Mouse (Mus musculus) left cerebral cortex, adult 2 months (tissue): ENCODE measurements at regions not wholly inside any gene's neighbourhood (a gene's known extent, or its start where the extent isn't known, plus 50 kb on each side); places are given as distances from the start of the nearest gene placed in this dataset.

Experiments used
- DNase-seq, 2 experiments: peaks; one replicate each; pipeline ENCODE4 v3.0.0; 2021 to 2022; ENCODE audit warnings: low spot score in 2 of 2, mixed read lengths in 1 of 2; ENCODE audit errors: extremely low spot score in 1 of 2
- H3K27ac ChIP-seq: fragments of 200-600 bp; 2 replicates; pipeline ENCODE4 v1.8.1; 2022
- H3K4me3 ChIP-seq: fragments of 200-600 bp; 2 replicates; pipeline ENCODE4 v1.8.1; 2022
- CTCF ChIP-seq: fragments of 200-600 bp; IDR thresholded peaks from 2 replicates; pipeline ENCODE4 v1.8.1; 2022; ENCODE audit warnings: antibody characterized with exemption, mild to moderate bottlenecking, moderate library complexity
- intact Hi-C: fragments of 180-260 bp; cut with DNase I; formaldehyde crosslinking; loops from one replicate; pipeline ENCODE4 v1.15.1; 2025

DNA sequence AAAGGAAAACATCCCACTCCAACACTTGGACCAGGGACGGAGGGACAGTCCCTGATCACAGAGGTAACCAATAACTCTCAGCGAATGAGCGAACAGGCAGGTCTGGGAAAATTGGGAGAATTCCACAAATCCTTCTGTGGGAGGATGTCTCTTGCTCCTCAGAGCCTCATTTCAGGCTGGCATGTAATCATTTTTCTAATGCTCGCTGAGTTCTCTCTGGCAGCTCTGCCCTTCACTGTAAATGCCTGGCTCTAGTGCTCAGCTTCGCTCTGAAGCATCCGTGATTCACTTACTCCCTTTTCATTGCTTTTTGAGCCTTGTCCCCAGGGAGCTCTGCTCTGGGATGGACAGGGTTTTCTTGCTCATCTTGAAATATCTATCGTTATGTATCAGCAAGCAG lies 283.6 kb downstream of the Tle4 start:
- no peak for DNase-seq
- no peak overlapping the region for H3K4me3 ChIP-seq
- intact Hi-C loops = no loop called here

GRCm38 (mm10) chr19:14319677-14320191 lies 278.1 kb downstream of the Tle4 start:
- intact Hi-C loops = no loop called here
- no peak overlapping the region for H3K4me3 ChIP-seq
- H3K27ac ChIP-seq = no peak overlapping the region
- no peak for TF ChIP-seq CTCF
- DNase-seq = no peak

More for the DNA sequence above, 283.6 kb downstream of the Tle4 start:
- no peak overlapping the region for H3K27ac ChIP-seq
- TF ChIP-seq CTCF = no peak

GRCm38 (mm10) chr19:14325353-14326052 lies 272.3 kb downstream of the Tle4 start:
- H3K27ac ChIP-seq = no peak overlapping the region

DNA sequence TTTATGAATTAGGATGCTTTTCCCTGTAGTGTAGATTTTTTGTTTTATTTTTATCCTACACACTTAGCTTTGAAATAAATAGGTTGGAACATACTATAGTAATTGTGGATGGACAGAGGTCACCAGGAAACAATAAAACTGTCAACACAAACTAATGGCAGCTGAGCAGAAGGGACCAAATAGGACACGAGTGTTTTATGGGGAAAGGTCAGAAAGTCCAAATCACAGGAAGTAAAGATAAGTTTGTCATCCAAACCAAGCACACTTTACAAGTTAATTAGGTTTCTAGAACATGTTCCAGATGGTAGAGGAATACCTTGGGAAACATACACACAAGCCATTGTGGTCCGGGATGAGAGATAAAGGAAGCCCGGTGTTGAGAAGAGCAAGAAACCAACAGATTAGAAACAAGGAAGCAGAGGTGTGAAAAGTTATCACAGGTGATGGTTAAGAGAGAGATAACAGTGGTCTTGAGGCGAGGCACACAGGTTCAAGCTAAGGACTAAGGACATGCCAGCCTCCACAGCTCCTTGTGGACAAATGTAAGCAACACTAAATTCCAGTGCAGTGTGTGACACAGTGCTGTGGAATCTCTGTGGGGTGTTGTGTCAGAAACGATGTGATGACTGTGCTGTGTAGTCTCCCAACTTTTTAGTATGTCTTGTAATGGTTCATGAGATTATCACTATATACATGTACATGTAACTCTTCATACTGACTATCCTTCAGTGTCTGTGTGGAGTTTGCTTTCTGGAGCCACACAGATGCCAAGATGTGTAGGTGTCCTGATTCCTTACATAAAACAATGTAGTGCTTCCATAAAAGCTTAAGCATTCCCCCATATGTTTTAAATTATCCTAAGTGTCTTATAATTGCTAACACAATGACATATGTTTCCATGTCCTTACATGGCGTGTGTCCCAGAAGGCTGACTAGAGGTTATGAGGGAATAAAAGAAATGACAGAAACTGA lies 264.5 kb downstream of the Tle4 start:
- no peak for DNase-seq
- no peak for TF ChIP-seq CTCF
- Histone ChIP-seq H3K27ac (no peak overlapping the region), H3K4me3 (no peak overlapping the region)
- intact Hi-C loops = no loop called here

More at GRCm38 (mm10) chr19:14325353-14326052, 272.3 kb downstream of the Tle4 start:
- TF ChIP-seq CTCF = no peak
- intact Hi-C loops = no loop called here
- DNase-seq = no peak
- H3K4me3 ChIP-seq = no peak overlapping the region

- no peak for TF ChIP-seq CTCF
- intact Hi-C loops = no loop called here
- DNase-seq = no peak
- no peak overlapping the region for H3K4me3 ChIP-seq
- H3K27ac ChIP-seq = no peak overlapping the region
Observed at GRCm38 (mm10) chr19:14337025-14337424, 260.8 kb downstream of the Tle4 start.

DNA sequence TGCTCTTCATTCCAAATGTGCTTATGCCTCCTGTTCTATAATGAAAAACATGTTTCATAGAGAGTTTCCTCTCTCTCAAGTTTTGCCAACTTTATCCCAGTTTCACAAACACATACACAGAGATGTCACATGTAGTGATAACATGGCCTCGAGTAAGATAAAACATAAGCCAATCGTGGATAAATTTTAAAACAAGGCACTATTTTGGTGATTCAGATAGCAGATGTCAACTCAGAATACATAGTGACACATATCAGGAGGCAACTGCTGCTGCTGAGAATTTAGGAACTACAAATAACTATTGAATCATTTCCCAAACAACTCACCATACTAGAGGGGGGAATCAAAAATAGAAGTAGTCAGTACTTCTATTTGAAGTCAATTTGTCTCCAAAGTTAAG lies 257.1 kb downstream of the Tle4 start:
- no peak for DNase-seq
- Histone ChIP-seq H3K27ac (no peak overlapping the region), H3K4me3 (no peak overlapping the region)
- TF ChIP-seq CTCF = no peak
- intact Hi-C loops = no loop called here

- no peak for DNase-seq
- Histone ChIP-seq H3K4me3 (no peak overlapping the region), H3K27ac (no peak overlapping the region)
- intact Hi-C loops = no loop called here
- TF ChIP-seq CTCF = no peak
Observed at GRCm38 (mm10) chr19:14343890-14344289, 254.0 kb downstream of the Tle4 start.

GRCm38 (mm10) chr19:14344467-14344866 lies 253.4 kb downstream of the Tle4 start:
- no peak overlapping the region for H3K4me3 ChIP-seq
- intact Hi-C loops = no loop called here
- H3K27ac ChIP-seq = no peak overlapping the region
- no peak for DNase-seq
- no peak for TF ChIP-seq CTCF

GRCm38 (mm10) chr19:14347026-14347425 lies 250.8 kb downstream of the Tle4 start:
- H3K4me3 ChIP-seq = no peak overlapping the region
- intact Hi-C loops = no loop called here
- no peak for DNase-seq
- TF ChIP-seq CTCF = no peak
- no peak overlapping the region for H3K27ac ChIP-seq

DNA sequence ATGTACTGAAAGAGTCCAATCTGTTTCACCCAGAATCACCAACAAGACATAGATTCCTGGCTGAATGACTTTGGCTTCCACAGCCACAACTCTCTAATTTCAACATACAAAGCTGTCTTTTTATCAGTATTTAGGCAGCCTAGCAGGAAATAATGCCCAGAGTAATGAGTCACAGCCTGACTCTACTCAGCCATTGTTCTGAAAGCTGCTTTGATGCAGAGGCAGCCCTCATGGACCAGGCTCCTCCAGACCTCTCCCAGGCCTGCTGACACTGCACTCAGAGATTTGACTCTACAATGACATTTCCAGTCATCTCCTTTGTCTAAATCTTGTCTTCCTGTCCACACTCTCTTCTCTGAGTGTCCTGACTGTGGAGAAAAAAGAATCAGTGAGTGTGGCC lies 250.4 kb downstream of the Tle4 start:
- no peak for TF ChIP-seq CTCF
- H3K4me3 ChIP-seq = no peak overlapping the region
- H3K27ac ChIP-seq = no peak overlapping the region
- intact Hi-C loops = no loop called here
- DNase-seq = no peak

- intact Hi-C loops = no loop called here
- no peak overlapping the region for H3K4me3 ChIP-seq
- no peak overlapping the region for H3K27ac ChIP-seq
- TF ChIP-seq CTCF = no peak
- no peak for DNase-seq
Observed at GRCm38 (mm10) chr19:14349753-14350152, 248.1 kb downstream of the Tle4 start.

GRCm38 (mm10) chr19:14351728-14352340 lies 246.0 kb downstream of the Tle4 start:
- no peak for TF ChIP-seq CTCF
- H3K4me3 ChIP-seq = no peak overlapping the region
- DNase-seq = no peak
- intact Hi-C loops = no loop called here
- no peak overlapping the region for H3K27ac ChIP-seq
